Mouse (Mus musculus) embryonic fibroblast, embryonic 13.5 days (primary cell): ENCODE measurements at regions not wholly inside any gene's neighbourhood (a gene's known extent, or its start where the extent isn't known, plus 50 kb on each side); places are given as distances from the start of the nearest gene placed in this dataset.

Experiments
- CTCF ChIP-seq: IDR thresholded peaks from 2 replicates; pipeline ENCODE4 v1.5.1; 2011; ENCODE audit warnings: mild to moderate bottlenecking, control low read depth, low read length, moderate library complexity, borderline replicate concordance; ENCODE audit not compliant: insufficient read depth
- POLR2A ChIP-seq: IDR thresholded peaks from 2 replicates; pipeline ENCODE4 v1.6.1; 2011; ENCODE audit warnings: low read depth, mild to moderate bottlenecking, control low read depth, low read length, moderate library complexity

DNA sequence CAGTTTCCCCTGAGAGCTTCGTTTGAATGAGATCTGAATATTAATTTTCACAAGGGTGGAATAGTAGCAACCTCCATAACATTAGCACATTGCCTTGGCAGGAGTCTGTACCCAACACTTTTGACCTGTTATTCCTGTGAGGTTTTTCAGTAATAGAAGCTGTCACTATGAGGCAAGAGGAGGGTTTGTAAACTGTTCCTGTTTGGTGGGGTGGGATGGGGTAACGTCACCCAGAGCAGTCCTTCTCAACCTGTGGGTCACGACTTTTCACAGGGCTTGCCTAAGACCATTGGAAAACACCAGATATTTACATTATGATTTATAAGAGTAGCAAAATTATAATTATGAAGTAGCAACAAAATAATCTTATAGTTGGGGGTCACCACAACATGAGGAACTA is 147.4 kb downstream of the Pik3r1 start:
- TF ChIP-seq CTCF (no peak), POLR2A (no peak)
